Mouse (Mus musculus) frontal cortex, postnatal 14 days (tissue): ENCODE measurements around the gene Tmem238.
A peak's percentile ranks its signal among the peaks of the same experiment; 100 is the strongest.

Source experiments
- DNase-seq, 2 experiments: peaks; one replicate each; pipeline ENCODE4 v3.0.0; 2022; ENCODE audit warnings: low spot score in 2 of 2

Tmem238 gene

DNA sequence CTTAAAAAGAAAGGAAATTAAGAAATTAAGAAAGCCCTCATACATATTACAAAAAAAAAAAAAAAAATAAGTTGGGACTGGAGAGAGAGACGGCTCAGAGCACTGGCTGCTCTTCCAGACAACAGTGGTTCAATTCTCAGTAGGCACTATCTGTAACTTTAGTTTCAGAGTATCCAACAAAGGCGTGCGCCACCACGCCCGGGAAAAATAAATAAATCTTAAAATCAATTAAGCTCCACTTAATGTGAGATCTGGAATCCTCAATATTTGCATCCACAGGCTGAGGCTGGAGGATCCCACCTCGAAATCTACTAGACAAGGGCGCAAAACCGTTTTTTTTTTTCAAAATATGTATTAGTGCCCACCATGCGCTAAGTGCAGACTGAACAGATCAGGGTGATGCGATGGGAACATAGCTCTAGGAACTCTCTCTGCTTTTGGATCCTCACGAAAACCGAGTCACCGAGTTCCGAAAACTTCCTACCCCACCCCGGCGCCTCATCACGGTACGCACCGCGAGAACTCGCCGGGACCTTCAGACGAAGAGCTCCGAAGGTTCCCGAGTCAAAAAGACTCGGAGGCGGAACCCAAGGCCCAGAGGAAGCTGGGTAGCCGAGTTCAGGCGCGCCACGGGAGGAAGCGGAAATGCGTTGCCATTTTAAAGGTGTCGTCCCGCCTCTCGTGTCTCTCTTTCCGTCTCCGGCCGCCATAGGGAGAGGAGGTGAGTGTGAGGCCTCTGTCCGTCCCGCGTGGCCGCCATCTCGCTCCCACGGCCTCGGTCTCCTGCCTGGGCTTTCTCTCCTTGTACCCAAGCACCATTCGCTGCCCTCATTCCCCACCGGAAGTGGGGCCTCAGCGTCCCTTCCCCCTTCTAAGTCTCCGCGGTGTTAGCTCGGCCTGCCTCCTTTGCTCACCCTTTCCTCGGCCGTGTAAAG is 3.1 kb upstream of the Tmem238 start, which contains the start of gene Rpl28:
Gene Rpl28, plus strand, starts transcription at position 597 of the 935 bp plus-strand sequence.
- DNase-seq, result peak; percentile 92 to 93

DNA sequence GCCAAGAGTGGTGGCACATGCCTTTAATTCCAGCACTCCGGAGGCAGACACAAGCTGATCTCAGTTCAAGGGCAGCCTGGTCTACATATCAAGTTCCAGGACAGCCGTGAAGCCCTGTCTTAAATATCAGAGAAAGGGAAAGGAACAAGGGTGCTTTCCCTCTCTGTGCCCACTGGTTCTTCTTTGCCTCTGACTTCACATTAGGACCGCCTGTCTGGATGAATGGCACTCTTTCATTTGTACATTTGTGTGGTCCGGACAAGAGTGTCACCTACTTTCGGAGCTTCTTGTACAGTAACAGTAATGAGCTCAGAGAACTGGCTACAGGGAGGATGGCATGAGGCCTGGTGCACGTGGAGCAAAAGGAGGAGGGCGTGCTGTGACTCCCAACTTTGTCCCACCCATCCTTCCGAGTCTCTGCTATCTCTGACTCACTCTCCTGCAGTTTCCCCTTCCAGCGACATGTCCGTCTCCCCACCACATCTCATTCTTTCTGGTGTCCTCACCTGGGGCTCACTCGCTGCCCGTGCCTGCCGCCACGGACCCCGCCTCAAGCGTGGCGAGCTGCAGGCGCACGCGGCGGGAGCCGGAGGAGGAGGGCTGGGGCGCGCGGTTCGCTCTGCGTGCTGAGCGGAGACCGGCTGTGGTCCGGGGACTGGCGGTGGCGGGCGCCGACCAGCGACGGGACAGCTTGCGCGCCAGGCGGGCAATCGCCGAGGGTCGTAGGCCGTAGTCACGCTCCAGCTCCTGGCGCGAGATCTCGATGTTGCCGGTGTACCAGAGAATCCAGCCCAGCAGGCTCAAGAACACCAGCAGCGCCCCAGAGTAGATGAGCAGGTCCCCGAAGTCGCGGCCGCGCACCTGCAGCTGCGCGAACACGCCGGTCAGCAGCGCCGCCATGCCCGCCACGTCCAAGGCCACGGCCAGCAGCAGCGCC is 689 bp downstream of the Tmem238 start:
- peak; percentile 30 to 49 for DNase-seq

DNA sequence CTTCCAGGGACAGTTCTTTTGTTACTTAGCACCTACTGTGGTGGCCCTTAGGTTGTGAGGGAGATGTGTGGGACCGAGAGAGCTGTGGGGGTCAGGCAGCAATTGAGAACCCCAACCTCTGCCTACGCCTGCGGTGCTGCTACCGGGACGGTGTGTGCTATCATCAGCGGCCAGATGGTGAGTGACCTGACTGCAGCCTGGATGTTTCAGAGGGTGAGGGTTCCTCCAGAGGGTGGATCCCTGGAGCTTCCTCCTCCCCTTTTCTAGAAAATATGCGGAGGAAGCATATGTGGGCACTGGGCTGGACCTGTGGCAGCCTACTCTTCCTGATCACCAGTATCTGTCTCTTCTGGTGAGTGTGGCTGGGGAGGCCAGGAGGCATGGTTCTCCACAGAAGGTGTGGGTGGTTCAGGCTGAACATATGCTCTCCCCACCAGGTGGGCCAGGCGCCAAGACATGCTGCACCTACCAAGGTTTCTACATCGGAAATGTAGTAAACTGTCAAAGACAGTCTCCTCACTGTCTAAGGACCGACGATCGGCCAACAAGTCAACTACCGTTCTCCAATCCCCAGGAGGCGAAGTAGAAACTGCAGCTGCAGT is 5.7 kb downstream of the Tmem238 start:
- DNase-seq, result no peak

DNA sequence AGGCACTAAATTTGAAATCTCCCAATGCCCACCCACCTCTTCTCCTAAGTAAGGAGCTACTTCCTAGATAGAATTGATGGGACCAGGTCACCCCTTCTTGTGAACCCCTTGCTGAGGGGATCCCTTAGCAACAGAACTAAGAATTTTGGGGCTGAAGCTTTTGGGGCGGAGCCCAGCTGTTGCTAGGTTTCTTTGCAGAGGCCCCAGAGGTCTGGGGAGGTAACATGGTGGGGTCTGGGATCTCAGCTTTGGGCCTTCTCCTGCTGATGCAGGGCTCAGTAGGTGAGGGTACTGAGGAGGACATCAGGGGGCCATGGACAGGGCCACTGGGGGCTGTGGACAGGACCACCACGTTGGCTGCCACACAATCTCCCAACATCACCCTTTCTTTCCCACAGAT is 6.7 kb downstream of the Tmem238 start, which contains the start of the genes Il11 and Tmem190:
Gene Il11, minus strand, starts transcription at position 101 of the 400 bp plus-strand sequence.
Gene Tmem190, plus strand, starts transcription at position 179 of the 400 bp plus-strand sequence.
- DNase-seq, result no peak

DNA sequence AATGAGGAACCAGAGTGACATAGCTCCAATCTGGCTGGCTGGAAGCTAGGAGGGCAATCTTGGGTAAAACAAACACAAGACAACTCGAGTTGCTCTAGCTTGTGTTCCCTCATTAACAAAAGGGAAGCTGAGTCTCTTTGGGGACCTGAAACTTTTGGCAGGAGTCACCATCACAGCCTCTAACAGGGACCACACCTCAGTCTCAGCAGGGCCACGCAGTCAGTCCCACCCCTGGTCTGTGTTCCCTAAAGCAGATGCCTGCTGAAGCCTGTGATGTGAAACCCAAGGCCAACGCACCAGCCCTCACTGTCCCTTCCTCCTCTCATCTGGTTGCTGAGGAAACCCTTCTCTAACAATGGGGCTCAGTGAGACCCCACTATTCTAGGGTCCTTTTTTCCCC is 7.3 kb downstream of the Tmem238 start:
- no peak for DNase-seq

DNA sequence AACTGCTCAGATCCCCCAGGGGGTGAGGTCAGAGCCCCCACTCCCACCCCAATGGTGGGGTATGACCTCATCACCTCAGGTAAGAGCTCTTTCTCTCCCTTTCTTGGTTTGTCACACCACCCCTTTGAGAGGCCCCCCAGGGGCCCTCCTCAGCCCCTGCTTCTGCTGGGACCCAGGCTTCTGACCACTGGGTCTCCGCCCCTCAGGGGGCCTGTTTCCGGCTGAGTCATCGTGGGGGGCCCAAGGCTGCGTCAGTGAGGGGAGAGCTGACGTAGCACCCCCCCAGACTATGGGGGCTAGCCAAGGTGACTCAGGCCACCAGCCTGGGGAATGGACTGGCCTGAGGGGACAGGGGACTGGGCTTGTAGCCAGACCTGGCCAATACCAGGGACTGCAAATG is 9.5 kb downstream of the Tmem238 start:
- DNase-seq, result no peak

DNA sequence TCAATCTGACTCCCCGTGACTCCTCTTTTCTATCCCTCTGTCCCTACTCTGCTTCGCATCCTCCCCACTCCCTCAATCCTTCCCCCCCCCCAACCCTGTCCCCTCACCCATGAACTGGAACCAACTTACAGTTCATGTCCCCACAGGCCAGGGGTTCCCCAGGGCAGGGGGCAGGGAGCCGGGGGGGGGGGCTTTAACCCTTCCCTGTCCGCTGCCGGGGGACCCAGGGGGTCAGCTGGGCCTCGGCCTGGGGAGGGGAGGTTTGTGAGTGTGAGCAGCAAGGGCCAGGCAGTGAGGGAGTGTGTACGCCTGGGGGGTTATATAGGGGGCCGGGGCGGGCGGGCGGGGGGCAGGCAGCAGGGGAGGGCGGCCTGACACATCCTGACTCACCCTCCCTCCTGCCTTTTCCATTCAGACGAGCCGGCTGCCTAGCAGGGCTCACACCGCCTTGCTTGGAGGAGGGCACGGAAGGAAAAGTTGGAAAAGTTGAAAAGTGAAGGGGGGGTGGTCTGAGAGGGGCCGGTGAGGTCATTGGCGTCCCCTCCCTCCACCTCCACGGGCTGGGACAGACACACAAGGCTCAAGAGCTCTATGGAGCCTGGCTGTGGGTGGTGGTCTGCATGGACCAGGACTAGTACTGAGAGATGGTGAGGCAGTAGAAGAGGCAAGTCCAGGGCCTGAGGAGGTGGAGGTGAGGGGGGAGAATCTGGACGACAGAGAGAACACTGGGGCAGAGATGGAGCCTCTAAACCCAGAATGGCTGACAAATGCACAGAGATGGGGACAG is 11.4 kb downstream of the Tmem238 start:
- DNase-seq, result no peak

DNA sequence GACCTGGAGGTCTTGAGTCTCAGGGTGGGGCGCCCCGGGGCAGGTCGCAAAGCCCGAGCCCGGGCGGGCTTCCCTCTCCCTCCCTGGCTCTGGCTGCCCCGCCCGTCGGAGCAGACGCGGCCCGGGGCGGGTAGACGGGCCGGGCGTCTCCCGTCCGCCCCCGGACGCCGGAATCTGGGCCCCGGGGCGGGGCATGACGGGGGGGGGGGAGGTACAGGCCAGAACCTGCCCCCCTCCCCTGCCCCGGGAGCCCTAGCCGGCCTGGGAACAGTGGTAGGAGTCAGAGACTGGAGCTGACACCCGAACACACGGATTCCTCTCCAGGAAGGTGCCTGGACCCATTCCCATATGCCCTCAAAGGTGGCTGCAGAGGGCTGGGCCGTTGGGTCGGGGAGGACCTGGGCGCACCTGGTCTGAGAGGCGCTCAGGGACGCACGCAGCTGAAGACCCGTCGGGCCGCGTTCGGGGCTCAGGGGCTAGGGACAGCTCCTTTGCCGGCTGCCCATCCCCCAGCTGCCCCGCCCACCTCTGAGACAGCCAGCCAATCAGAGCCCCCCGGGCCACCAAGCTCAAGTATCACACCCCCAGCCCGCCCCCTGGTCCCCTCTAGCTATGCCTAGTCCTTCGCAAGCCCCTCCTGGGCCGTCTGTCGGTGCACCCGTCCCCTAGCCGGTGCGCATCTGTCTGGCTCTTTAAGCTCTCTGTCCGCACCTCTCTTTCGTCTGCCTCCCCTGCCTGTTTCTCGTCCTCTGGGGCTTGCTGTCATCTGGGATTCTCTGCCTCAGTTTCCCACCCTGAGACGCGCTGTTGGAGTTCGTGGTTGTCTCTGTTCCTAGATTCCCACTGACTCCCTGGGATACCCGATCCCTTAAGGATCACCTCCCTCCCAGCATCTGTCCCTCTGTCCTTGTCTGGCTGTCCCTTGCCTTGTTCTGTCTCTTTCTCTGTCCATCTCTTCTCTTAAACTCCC is 12.3 kb downstream of the Tmem238 start:
- no peak for DNase-seq

DNA sequence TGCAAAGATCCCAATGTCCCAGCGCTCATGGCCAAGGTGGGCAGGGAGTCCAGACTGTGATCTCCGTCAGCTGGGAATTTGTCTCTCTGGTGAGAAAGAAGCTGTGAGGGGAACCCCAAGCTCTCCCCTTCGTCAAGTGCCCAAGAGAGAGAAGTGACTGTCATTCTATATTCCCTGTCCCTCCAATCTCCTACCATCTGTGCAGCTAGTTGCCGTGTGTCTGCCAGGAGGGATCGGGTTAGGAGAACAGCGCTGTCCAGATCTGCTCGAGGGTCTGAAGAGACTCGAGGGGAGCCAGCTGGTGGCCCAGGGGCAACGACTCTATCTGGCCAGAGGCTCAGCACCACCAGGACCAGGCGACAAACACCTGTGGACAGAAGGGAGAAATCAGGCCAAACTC is 13.3 kb downstream of the Tmem238 start:
- DNase-seq, result no peak

DNA sequence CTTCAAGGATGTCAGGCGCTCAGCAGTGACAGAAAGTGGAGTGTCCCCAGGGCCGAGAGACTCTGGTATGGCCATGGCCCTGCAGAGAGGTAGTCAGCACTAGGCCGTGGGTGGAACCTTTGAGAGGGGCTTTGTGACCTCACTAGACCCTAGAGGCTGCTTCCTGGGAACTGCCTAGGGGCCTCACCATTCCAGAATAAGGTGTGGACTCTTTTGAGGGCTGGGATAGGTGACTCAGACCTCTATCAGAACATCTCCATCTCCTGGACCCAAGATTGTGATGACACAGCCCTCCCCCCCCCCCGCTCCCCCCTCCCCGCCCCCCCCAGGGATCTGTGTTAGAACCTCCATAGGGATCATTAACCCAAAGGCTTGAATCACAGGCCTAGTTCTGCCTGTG is 18.3 kb downstream of the Tmem238 start, which contains the start of gene Fam71e2:
Gene Fam71e2, minus strand, starts transcription at position 101 of the 400 bp plus-strand sequence.
- no peak for DNase-seq

DNA sequence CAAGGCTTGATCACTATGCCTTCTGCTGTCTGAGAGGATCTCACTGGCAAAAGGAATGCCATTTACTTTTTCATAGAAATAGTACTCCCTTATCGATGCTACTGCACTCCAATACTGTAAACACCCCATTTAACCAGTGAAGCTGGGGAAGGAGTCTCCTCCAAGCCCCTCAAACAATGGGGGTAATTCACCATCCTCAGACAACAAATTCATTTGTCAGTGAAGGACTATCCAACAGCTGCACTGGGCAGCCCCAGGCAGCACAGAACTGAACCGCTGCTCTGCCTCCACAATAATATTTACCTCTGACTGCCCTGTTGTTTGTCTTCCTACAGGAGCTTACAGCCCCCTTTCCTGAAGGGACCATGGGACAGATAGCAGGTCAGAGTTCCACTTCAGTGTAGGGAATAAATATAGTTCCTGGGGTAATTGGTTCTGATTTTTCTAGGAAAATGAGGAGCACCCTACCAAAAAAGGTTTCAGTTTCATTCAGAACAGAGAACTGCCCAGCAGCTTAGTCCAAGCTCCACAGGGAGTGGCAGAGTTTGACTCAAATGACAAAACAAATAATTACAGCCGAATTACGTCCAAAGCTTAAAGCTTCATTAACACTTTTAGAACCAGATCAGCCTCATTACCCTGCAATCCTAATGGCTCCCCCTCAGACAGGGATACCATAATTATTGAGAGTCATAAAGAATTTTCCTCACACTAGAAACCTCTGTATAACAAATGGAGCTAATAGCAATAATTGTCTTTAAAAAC is 24.3 kb downstream of the Tmem238 start:
- DNase-seq, result no peak

DNA sequence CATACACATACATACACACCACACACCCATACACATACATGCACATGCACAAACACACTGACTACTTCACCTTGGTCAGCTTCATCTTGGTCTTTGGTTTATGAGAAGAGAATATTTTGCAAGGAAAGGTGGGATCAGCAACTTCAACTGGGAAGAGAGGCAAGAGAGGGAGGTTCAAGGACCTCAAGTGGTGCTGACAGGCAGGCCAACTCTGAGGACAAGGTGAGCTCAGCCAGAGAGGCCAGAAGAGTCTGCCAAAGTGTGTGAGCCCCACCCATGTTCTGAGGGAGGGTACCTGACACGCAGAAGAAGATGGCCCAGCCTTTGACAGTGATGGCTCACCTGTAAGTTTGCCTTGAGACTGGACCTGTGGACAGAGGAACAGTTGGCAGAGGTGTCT is 29.8 kb downstream of the Tmem238 start:
- no peak for DNase-seq

DNA sequence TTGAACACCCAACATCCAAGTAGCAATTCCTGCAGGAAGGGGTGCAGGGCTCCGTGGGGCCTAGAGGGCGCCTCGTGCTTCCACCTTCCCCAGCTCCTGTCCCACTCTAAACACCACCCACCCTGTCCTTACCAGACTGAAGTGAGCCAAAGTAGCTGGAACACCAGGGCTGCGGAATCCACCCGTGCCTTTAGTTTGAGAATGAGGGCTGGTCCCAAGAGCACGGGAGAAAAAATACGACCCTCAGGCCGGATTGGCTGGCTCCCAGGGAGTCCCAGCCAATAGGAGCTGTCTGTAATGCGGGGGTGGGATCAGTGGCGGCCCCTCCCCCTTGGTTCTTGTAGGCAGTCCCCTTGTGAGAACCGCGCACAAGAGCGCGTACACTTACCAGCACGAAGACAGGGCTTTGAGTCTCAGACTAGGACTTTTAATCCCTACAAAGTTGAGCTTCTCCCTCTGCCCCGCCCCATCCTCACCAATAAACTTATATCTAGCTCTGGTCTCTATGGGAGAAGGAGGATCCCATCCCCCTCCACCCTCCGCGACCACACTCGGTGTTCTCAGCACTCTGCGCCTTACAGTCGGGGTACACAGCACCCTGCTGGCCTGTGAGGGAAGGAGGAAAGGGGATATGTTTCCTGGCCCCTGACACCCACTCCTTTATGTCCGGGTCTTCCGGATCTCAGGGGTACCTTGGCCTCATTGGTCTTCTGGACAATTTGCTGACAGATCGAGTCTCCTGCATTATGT is 36.5 kb downstream of the Tmem238 start, which contains the start of gene Cox6b2:
Gene Cox6b2, minus strand, starts transcription at position 274 of the 750 bp plus-strand sequence.
- DNase-seq, result peak; percentile 58 to 73

DNA sequence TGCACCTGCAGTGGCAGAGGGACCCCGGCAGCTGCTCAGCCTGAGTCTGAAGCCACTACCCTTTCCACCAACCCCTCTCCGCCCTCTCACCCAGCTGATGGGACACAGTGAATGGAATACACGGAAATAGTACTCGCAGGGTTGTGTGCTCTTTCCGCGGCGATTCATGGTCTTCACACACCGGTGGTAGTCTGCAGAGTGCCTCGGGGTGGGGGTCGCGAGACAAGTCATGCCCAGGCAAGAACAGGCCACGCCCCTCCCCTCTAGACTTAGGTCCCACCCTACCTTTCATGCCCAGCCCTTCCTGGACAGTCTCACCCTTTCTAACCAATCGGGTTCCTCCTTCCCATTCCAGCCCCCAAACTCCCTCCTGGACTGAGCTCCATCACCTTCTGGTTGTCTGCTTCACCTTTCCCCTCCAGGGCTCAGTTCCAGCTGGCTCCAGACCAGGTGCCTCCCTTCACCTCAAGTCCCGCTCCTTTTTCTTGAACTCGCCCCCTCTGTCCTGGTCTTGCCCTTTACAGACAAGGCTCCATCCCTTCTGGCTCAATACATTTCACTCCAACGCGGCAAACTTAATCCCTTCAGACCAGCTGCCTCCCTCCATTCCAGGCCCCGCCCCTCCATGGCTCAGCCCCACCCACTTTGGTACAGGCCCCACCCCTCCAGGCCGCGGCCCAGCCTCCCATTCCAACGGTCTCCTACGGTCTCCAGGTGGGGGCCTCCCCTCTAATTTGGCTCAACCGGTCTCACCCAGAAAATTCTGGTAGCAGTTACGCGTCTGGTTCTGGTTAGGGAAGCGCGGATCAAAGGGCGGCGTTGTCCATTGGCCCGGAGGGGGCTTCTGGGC is 37.3 kb downstream of the Tmem238 start:
- DNase-seq, result no peak

DNA sequence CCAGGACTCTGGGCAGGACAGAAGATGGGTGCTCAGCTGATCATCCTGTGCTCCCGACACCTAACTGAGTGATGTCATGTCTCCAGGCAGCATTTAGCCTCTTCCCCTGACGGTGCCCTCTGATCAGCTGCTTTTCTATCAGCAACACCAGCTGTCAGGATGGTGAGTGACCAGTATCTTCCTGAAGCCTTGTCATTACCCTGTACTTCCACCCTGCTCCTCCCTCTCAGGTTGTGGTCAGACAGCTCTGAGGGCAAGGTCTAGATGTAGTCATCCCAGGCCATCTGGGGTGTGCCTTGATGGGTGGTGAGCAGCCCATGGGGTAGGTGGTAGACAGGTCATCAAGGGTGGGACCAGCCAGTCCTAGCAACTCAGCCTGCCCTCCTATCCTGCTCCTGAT is 40.3 kb downstream of the Tmem238 start:
- DNase-seq, result no peak

DNA sequence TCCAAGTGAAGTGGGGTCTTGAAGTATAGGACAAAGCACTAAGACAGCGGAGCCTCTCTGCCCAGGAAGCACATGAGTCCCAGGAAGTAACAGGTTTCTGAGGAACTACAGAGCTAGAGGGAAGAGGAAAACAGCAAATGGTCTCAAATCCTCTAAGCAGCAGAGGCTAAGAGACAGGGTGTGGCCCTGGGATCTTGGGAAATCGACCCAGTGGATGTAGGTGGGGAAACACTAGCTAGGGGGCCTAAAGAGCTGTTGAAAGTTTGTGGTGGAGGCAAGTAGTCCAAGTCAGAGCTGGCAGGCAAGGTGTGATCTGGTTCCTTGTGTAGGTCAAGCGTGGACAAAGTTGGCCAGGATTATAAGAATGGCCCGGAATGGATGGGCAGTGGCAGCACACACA is 41.1 kb downstream of the Tmem238 start:
- DNase-seq, result no peak
